Mouse (Mus musculus) cerebellum, postnatal 14 days (tissue): ENCODE data around the gene Topaz1.
A peak's percentile ranks its signal among the peaks of the same experiment; 100 is the strongest.
"Not testable (repeated sequence)": the region's sequence is repeated elsewhere in the genome, so short reads cannot be mapped to it uniquely, and the experiment has no call there.

Experiments used
- DNase-seq, 2 experiments: peaks; one replicate each; pipeline ENCODE4 v3.0.0; 2021; ENCODE audit warnings: mixed read lengths in 2 of 2

Gene Topaz1

DNA sequence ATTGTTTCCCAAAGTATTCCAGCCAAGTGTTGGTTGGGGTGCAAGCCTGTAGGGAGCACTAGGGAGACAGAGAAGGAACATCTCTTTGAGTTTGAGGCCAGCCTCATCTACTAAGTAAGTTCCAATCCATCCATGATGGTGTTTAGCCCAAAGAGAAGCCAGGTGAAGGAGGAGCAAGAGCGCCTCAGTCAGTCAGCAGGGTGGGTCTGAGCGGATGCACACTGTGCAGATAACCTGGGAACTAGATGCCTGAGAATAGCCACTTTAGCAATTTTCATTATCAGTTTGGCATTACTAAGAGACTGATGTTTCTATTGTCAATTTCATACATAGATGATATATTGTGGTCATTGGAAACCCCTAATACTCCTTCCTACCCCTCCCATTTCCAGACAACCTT lies 67.6 kb downstream of the Topaz1 start:
- no peak for DNase-seq

DNA sequence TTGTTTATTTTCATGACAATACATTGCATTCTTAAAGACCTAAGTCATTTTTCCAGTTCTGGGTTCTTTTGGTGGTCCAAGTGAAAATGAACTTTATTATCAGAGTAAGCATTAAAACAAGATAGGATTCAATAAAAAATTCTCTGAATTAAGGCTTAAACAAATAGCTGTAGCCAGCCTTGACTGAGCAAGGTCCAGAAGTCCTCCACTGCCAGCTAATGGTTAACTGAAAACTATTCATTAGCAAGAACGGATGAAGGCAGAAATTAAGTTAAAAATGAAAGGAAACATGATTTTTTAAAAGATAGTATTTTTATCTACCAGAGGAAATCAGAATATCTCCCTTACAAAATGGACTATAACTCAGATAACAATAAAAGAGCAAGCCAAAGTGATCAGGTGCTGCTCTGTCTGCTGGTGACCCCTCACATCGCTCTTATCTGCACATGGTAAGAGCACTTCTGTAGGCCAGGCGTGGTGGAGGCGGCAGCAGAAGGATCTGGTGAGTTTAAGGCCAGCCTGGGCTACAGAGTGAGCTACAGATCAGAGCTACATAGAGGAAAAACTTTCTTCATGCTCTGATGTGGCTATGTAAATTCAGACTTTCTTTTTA lies 68.2 kb downstream of the Topaz1 start:
- no peak for DNase-seq

GRCm38 (mm10) chr9:122823374-122824017 lies 76.3 kb downstream of the Topaz1 start:
- DNase-seq, result no peak

DNA sequence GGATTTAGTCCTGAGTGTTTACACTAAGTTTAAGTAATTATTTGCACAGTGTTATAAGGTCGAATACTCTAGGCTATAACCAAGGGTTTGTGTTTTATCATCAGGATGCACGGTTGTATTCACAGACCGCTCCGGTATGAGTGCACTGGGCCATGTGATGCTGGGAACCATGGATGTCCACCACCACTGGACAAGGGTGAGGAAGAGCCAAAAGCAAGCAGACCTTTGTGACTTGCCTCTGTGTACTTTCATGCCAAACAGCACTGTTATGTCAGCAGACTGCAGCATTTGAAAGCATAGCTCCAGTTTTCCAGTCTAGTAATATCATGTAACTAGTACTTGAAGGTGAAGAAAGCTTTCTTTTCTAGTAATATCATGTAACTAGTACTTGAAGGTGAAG lies 79.6 kb downstream of the Topaz1 start:
- no peak for DNase-seq

DNA sequence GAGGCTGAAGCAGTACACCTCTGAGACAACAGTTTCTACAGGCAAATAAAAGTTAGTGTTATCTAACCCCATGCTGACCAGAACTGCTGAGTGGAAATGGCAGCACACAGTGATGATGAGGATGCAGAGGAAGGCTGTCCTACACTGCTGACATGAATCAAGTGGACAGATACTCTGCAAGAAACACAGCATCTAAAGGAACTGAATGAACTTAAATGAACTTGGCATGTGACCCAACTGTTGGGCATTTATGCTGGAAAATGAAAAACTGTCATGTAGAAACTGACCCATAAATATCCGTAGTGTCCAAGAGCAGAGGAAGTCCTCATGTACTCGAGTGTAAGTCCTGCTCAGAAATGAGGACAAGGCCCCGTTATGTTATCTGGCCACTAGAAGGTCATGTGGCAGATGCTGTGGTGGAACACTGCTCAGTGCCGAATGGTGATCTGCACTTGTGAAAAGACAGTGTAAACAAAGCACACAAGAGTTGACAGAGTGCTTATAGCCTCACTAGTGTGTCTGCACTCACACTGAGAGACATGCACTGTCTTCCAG lies 82.8 kb downstream of the Topaz1 start:
- DNase-seq, result no peak

DNA sequence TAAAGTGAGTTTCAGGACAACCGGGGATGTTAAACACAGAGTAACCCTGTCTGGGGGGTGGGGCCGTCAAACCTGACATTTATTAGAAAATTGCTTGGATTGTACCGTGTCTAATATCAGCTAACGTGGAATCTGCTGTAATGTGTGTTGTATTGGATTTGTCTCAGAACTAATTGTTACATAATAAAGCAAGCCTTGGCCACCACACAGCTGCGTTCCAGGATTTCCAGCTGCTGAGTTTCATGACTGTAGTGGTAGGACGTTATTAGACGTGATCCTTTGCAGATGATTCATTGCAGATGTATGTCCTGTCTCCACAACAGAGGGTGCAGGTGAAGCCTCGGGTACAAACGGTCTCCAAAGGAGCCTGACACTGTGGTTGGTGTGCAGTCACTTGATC lies 89.0 kb downstream of the Topaz1 start:
- DNase-seq, result no peak

DNA sequence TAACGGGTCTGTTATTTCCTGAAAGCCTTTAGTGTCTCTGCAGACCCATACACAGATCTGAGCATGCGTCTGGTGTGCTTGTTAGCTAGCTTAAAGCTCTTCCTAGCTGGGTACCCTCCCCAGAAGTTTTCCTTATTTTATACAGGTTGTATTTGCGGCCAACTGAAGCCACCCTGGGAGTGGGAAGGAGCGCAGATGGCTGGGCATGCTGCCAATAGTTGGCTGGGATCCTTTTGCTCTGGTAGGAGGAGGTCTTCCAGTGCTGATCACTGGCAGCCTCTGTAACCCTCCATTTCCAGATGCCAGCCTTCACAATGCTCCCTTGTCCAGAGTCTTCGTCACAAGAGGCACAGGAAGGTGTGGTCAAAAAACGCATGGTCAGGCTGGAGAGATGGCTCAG lies 89.6 kb downstream of the Topaz1 start:
- peak; percentile 80 to 84 for DNase-seq

GRCm38 (mm10) chr9:122837216-122837615 lies 90.1 kb downstream of the Topaz1 start:
- no peak for DNase-seq

DNA sequence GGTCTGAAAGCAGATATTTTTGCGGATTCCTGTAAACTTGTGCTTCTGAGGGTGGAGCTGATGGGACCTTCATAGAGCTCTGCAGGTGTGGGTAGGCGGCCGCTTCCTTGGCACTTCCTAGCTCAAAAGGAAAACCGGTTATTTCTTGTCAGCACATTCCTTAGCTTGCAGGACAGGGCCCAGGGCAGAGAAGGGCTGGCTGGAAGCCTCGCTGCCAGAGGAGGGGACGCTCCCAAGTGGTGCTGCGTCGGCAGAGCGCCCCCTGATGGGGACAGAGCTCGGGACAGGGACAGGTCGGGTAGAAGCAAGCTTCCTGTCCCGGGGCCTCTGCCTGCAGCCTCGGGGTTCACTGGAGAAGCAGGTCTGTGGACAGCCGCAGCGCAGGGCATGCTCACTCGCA lies 90.5 kb downstream of the Topaz1 start:
- peak; percentile 18 to 41 for DNase-seq

GRCm38 (mm10) chr9:122843760-122844159 lies 96.6 kb downstream of the Topaz1 start, which contains the start of gene Gm35549:
Gene Gm35549 (minus strand): TSS chr9:122844035.
- no peak for DNase-seq

GRCm38 (mm10) chr9:122845621-122846020 lies 98.5 kb downstream of the Topaz1 start:
- no peak for DNase-seq

DNA sequence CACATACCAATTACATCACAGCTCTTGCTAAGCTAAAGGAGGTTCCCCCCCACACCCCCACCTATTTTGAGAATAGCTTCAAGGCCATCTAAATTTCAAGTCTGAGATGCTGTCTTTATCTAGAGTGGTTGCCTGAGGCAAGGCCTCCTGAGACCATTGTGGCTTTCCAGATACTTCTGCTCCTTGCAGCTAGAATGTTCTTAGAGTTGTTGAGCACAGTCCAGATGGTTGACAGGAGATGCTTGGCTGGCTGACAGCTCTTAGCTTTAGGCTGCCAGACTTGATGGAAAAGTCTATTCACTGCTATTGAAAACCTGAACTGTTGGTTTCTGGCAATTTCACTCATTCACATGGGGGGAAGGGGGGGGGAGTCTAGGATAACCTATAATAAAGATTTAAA lies 99.0 kb downstream of the Topaz1 start:
- DNase-seq, result peak; percentile 47 to 64

DNA sequence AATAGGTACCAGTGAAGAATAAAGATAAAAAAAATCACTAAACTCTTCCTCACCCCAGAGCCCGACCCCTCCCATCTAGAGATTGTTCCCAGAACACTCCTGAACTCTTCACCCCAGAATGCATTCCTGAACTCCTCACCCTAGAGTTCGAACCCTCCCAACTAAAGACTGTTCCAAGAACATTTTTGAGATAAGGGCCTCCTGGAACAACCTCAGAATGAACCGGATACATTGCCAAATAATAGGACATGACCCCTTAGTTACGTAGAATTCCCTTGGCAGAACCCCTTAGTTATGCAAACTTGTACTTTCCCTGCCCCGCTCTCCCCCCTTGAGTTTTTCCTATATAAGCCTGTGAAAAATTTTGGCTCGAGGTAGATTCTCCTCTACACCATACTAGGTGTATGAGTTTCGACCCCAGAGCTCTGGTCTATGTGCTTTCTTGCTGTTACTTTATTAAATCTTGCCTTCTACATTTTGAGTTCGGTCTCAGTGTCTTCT lies 100.7 kb downstream of the Topaz1 start:
- not testable (repeated sequence) for DNase-seq
